Mouse (Mus musculus) adrenal gland, adult 10 weeks (tissue): ENCODE measurements around the gene Dusp12. TPM values are rescaled to one million over a fixed set of nuclear protein-coding genes. Genes with fewer than 3 reads are reported as not detected.

ENCODE experiments used
- polyA plus RNA-seq: library from polyadenylated mRNA; stranded (reverse); fragments of 350-450 nt; fragmentation: Illumina TruSeq; extraction: RNeasy Lipid Tissue Mini Kit (QIAGEN cat#74804); gene quantifications from one replicate; pipeline ENCODE4 v1.2.3, GENCODE M21; 2014; ENCODE audit warnings: low read depth, low replicate concordance

The Dusp12 gene
- 19.6 TPM for polyA plus RNA-seq

GRCm38 (mm10) chr1:170884978-170885561 lies at the start of gene Dusp12, which contains the start of gene Gm26620:
Gene Dusp12, minus strand, starts transcription at chr1:170885540.
Gene Gm26620, plus strand, starts transcription at chr1:170885065.

DNA sequence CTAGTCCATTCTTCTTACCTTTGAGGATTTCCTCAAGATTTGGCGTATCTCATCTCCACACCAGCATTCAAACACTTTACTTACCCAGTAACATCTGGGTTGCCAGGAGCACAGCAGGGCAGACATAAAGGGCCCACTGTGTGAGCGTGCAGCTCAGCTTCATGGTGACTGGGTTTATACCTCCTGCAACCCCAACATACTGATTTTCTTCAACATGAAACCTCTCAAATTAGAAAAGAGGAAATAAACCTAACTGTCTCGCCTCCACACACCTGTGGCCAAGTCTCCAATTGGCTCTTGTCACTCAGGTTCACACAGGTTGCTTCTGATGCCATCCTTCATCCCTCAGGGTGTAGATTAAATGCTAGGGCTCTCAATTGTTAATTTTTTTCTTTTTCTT lies 42.0 kb upstream of the Dusp12 start, which contains the start of gene Fcrla:
Gene Fcrla, minus strand, starts transcription at position 206 of the 400 bp plus-strand sequence.

GRCm38 (mm10) chr1:170912891-170913615 lies 27.7 kb upstream of the Dusp12 start, which contains the start of gene Fcrlb:
Gene Fcrlb, minus strand, starts transcription at chr1:170912941.

GRCm38 (mm10) chr1:170867691-170868105 lies 17.6 kb downstream of the Dusp12 start, which contains the start of gene Atf6:
Gene Atf6, minus strand, starts transcription at chr1:170867771.

Other genes with a start within 250 kb of the Dusp12 start
- 2.7 TPM for gene Olfml2b, start 241.0 kb downstream of the Dusp12 start, polyA plus RNA-seq
- gene Atf6, start 17.8 kb downstream of the Dusp12 start, polyA plus RNA-seq = 58.3 TPM
- gene Gm26620, start 475 bp downstream of the Dusp12 start, polyA plus RNA-seq = 1.1 TPM
- gene Fcrlb, start 27.4 kb upstream of the Dusp12 start, polyA plus RNA-seq = not detected
- not detected for gene Fcrla, start 42.0 kb upstream of the Dusp12 start, polyA plus RNA-seq
- gene Fcgr2b, start 91.0 kb upstream of the Dusp12 start, polyA plus RNA-seq = 20.8 TPM
- 5.1 TPM for gene Fcgr4, start 133.4 kb upstream of the Dusp12 start, polyA plus RNA-seq
- gene Fcgr3, start 179.4 kb upstream of the Dusp12 start, polyA plus RNA-seq = 16.6 TPM
- gene Cfap126, start 228.4 kb upstream of the Dusp12 start, polyA plus RNA-seq = 2.4 TPM